In the genomic region with DNA sequence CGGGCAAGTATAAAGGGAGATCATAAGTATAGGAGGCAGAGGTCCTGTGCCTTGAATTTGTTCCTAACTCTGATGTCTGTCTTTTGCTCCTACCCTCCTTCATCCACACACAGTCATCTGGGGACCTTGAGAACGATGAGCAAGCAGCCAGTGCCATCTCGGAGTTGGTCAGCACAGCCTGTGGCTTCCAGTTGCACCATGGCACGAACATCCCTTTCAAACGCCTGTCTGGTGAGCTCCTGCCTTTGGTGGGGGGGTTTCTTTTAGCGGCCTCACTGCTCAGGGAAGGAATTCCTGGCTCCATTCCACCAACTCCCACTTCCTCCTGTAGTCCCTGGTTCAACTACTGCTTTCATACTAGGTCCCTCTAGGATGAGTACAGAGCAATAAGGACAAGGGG, we compare ENCODE assay signal across 26 mouse cellular contexts. TPM values are rescaled to one million over a fixed set of nuclear protein-coding genes. Genes with fewer than 3 reads are reported as not detected.
DNase-seq lines count a peak whose midpoint lies in the region; ATAC-seq lines count a peak whose summit lies in the region.
"Had no signal": no experiment of that assay in that cellular context is flagged by ENCODE, and none has a peak within 500 bp of the region (broad histone marks: within the 10 kb centered on the region; RNA-seq: fewer than 3 reads in every experiment).

No protein-coding gene starts in this region.

- no peaks in the 10 kb centered on the region for H3K27me3 ChIP-seq in heart, embryonic 10.5 days (ENCODE audit: insufficient read depth, poor library complexity, severe bottlenecking)
- H3K27me3 ChIP-seq in liver, embryonic 11.5 days (replicated peaks; ENCODE audit: control insufficient read depth, insufficient read depth, low read length) = no peaks in the 10 kb centered on the region
- H3K27me3 ChIP-seq: forebrain, embryonic 12.5 days; kidney, embryonic 15.5 days; neural tube, embryonic 15.5 days had no signal

- H3K9me3 ChIP-seq in heart, embryonic 10.5 days = no peaks in the 10 kb centered on the region
- no peaks in the 10 kb centered on the region for H3K9me3 ChIP-seq in liver, embryonic 11.5 days (ENCODE audit: control insufficient read depth, low read length)
- H3K9me3 ChIP-seq: forebrain, embryonic 12.5 days; kidney, embryonic 15.5 days; neural tube, embryonic 15.5 days had no signal

- intact Hi-C loops in heart, postnatal 36 days (cut with DNase I) = loop anchor here (5.0 kb wide), 1 partner anchor 364 kb away; the partner anchor contains the start of gene A430033K04Rik

- H3K79me2 ChIP-seq in macrophage (ENCODE audit: inconsistent target) = peaks cover 46% of the 10 kb centered on the region

- peaks cover 68% of the 10 kb centered on the region for H3K4me1 ChIP-seq in heart, embryonic 10.5 days
- H3K4me1 ChIP-seq in liver, embryonic 11.5 days (replicated peaks; ENCODE audit: control insufficient read depth, insufficient read depth, low read length) = peaks cover 59% of the 10 kb centered on the region

- DNase-seq in heart, embryonic 10.5 days (ENCODE audit: low spot score) = peak; percentile 74
- DNase-seq in heart, postnatal 36 days = no peak
- DNase-seq in liver, embryonic 11.5 days (ENCODE audit: low spot score) = no peak
- no peak for DNase-seq in liver
- peak; percentile 66 for DNase-seq in adrenal gland, postnatal 36 days
- no peak for DNase-seq in kidney, postnatal 10 days
- DNase-seq: cerebellum, adult 2 months; right cerebral cortex, postnatal 14 days; spleen, adult 18-20 months; thymus, postnatal 36 days had no signal

- H3K4me2 ChIP-seq in liver, embryonic 11.5 days = no peak overlapping the region
- H3K4me2 ChIP-seq: forebrain, embryonic 12.5 days; kidney, embryonic 15.5 days; neural tube, embryonic 15.5 days had no signal

- 0 out of 2 replicates have a peak overlapping the region, but pooled peaks have one; percentile 5 for H3K9ac ChIP-seq in liver, embryonic 11.5 days (ENCODE audit: low read depth, low read length)
- H3K9ac ChIP-seq: forebrain, embryonic 12.5 days; kidney, embryonic 15.5 days; liver, embryonic 14.5 days; neural tube, embryonic 15.5 days had no signal

- no peak overlapping the region for H3K4me3 ChIP-seq in heart, embryonic 10.5 days
- no peak overlapping the region for H3K4me3 ChIP-seq in liver, embryonic 11.5 days (ENCODE audit: low read depth, low read length)
- H3K4me3 ChIP-seq in macrophage (ENCODE audit: inconsistent target) = no peak overlapping the region
- H3K4me3 ChIP-seq: forebrain, embryonic 12.5 days; kidney, embryonic 15.5 days; layer of hippocampus, adult 2 months; neural tube, embryonic 15.5 days had no signal

- ATAC-seq in liver, embryonic 11.5 days (replicated peaks; ENCODE audit: low FRiP score) = no peak
- ATAC-seq: activated CD4-positive, CD25-positive, alpha-beta regulatory T cell, adult 4 months; hindbrain, embryonic 16.5 days; intestine, embryonic 16.5 days; midbrain, embryonic 16.5 days had no signal

- peaks cover 44% of the 10 kb centered on the region for H3K36me3 ChIP-seq in heart, embryonic 10.5 days
- H3K36me3 ChIP-seq in liver, embryonic 11.5 days (ENCODE audit: control insufficient read depth, insufficient read depth, low read length) = peaks cover 21% of the 10 kb centered on the region
- H3K36me3 ChIP-seq in macrophage (ENCODE audit: inconsistent target) = peaks cover 23% of the 10 kb centered on the region

- peak overlapping the region; percentile 31 for H3K27ac ChIP-seq in heart, embryonic 10.5 days
- H3K27ac ChIP-seq in liver, embryonic 11.5 days (ENCODE audit: low read depth, low read length) = peak overlapping the region; percentile 39; the same call in 1 of the 2 replicates
- peak overlapping the region; percentile 91 for H3K27ac ChIP-seq in macrophage
- H3K27ac ChIP-seq: forebrain, embryonic 12.5 days; kidney, embryonic 15.5 days; layer of hippocampus, adult 2 months; liver, embryonic 14.5 days; neural tube, embryonic 15.5 days had no signal

- 77% methylated on average over 6 of the region's 6 CpGs for WGBS in heart, embryonic 10.5 days
- WGBS in liver, embryonic 11.5 days = 83% methylated on average over 6 of the region's 6 CpGs
- WGBS in macrophage (ENCODE audit: missing documents) = 38% methylated on average over 6 of the region's 6 CpGs

RNA-seq across cellular contexts. Expression of gene Lamtor4, which starts 3.3 kb away (rescaled TPM):
- polyA plus RNA-seq in heart, embryonic 10.5 days (2016; fragmentation: Nextera tagmentation; extraction: Ambion mirVana) = 69.9 and 77.7 TPM in 2 replicates
- 10 to 100 TPM; 57.2 to 61.0 TPM for total RNA-seq in heart, postnatal 36 days (2021)
- 40.3 and 49.2 TPM in 2 replicates for polyA plus RNA-seq in liver, embryonic 11.5 days (2014; fragmentation: Nextera tagmentation; extraction: Ambion mirVana)
- total RNA-seq in adrenal gland, postnatal 36 days (2021) = 10 to 100 TPM; 76.3 to 99.9 TPM
- total RNA-seq in macrophage (2018; cell fraction: chromatin; rRNA removed) = 10 to 100 TPM in 11 of 26 experiments, 1 to 10 TPM in 15; 2.7 to 26.8 (median 9.0) TPM
- total RNA-seq in macrophage (2018; cell fraction: cytosol; rRNA removed) = 10 to 100 TPM; 45.5 to 92.3 (median 68.9) TPM
- 10 to 100 TPM in 24 of 26 experiments, 1 to 10 TPM in 2; 6.3 to 43.1 (median 17.2) TPM for total RNA-seq in macrophage (2018; cell fraction: nucleus; rRNA removed)
- 32.5 to 106 TPM (median 78.4 TPM) in 3 replicates for polyA plus RNA-seq in macrophage (2018)

RNA-seq across cellular contexts. Expression of gene BC037034, which starts 5.3 kb away (rescaled TPM):
- 4.8 and 8.7 TPM in 2 replicates for polyA plus RNA-seq in heart, embryonic 10.5 days (2016; fragmentation: Nextera tagmentation; extraction: Ambion mirVana)
- total RNA-seq in heart, postnatal 36 days (2021) = 1 to 10 TPM; 2.9 to 4.0 TPM
- polyA plus RNA-seq in liver, embryonic 11.5 days (2014; fragmentation: Nextera tagmentation; extraction: Ambion mirVana) = 6.8 and 7.2 TPM in 2 replicates
- total RNA-seq in adrenal gland, postnatal 36 days (2021) = 10 to 100 TPM; 20.6 to 30.4 TPM
- total RNA-seq in macrophage (2018; cell fraction: chromatin; rRNA removed) = 100 to 1,000 TPM in 18 of 26 experiments, 10 to 100 TPM in 8; 31.3 to 257 (median 130) TPM
- 10 to 100 TPM; 14.8 to 38.3 (median 25.4) TPM for total RNA-seq in macrophage (2018; cell fraction: cytosol; rRNA removed)
- 100 to 1,000 TPM in 11 of 26 experiments, 10 to 100 TPM in 15; 36.5 to 244 (median 93.9) TPM for total RNA-seq in macrophage (2018; cell fraction: nucleus; rRNA removed)
- polyA plus RNA-seq in macrophage (2018) = 25.8 to 46.6 TPM (median 43.8 TPM) in 3 replicates

RNA-seq across cellular contexts. Expression of gene Gal3st4, which starts 14.1 kb away (rescaled TPM):
- 1.4 and 1.6 TPM in 2 replicates for polyA plus RNA-seq in heart, embryonic 10.5 days (2016; fragmentation: Nextera tagmentation; extraction: Ambion mirVana)
- under 1 TPM; 0.19 to 0.31 TPM for total RNA-seq in heart, postnatal 36 days (2021)
- polyA plus RNA-seq in liver, embryonic 11.5 days (2014; fragmentation: Nextera tagmentation; extraction: Ambion mirVana) = 0.60 and 0.96 TPM in 2 replicates
- under 1 TPM in 1 of 2 experiments, not detected in 1; 0.17 TPM for total RNA-seq in adrenal gland, postnatal 36 days (2021)
- total RNA-seq in macrophage (2018; cell fraction: chromatin; rRNA removed) = under 1 TPM in 1 of 26 experiments, not detected in 25; 0.79 TPM
- total RNA-seq in macrophage (2018; cell fraction: cytosol; rRNA removed) = under 1 TPM in 3 of 26 experiments, not detected in 23; 0.08 to 0.11 (median 0.08) TPM
- total RNA-seq in macrophage (2018; cell fraction: nucleus; rRNA removed) = under 1 TPM in 1 of 26 experiments, not detected in 25; 0.26 TPM
- 0.12 TPM in 1 of 3 replicates, not detected in the others for polyA plus RNA-seq in macrophage (2018)
- total RNA-seq: hematopoietic stem cell, adult 5-6 weeks had no signal

RNA-seq across cellular contexts. Expression of gene Gm43720, which starts 21.2 kb away (rescaled TPM):
- polyA plus RNA-seq in heart, embryonic 10.5 days (2016; fragmentation: Nextera tagmentation; extraction: Ambion mirVana) = 0.07 and 0.16 TPM in 2 replicates
- total RNA-seq in heart, postnatal 36 days (2021) = not detected
- 0.05 and 0.12 TPM in 2 replicates for polyA plus RNA-seq in liver, embryonic 11.5 days (2014; fragmentation: Nextera tagmentation; extraction: Ambion mirVana)
- total RNA-seq in adrenal gland, postnatal 36 days (2021) = not detected
- not detected for total RNA-seq in macrophage (2018; cell fraction: chromatin; rRNA removed)
- total RNA-seq in macrophage (2018; cell fraction: cytosol; rRNA removed) = not detected
- not detected for total RNA-seq in macrophage (2018; cell fraction: nucleus; rRNA removed)
- not detected in 3 replicates for polyA plus RNA-seq in macrophage (2018)
- total RNA-seq: gastrocnemius, adult 8-10 months; heart, adult 8-10 months; hematopoietic stem cell, adult 5-6 weeks; left cerebral cortex, adult 18-20 months; left cerebral cortex, postnatal 36 days had no signal
- polyA plus RNA-seq: activated CD4-positive, CD25-positive, alpha-beta regulatory T cell, adult 4 months; embryonic facial prominence, embryonic 11.5 days had no signal

RNA-seq across cellular contexts. Expression of gene Gpc2, which starts 21.3 kb away (rescaled TPM):
- 11.1 and 18.0 TPM in 2 replicates for polyA plus RNA-seq in heart, embryonic 10.5 days (2016; fragmentation: Nextera tagmentation; extraction: Ambion mirVana)
- total RNA-seq in heart, postnatal 36 days (2021) = under 1 TPM; 0.11 to 0.25 TPM
- 1.9 and 2.7 TPM in 2 replicates for polyA plus RNA-seq in liver, embryonic 11.5 days (2014; fragmentation: Nextera tagmentation; extraction: Ambion mirVana)
- under 1 TPM; 0.26 to 0.36 TPM for total RNA-seq in adrenal gland, postnatal 36 days (2021)
- total RNA-seq in macrophage (2018; cell fraction: chromatin; rRNA removed) = 1 to 10 TPM in 19 of 26 experiments, under 1 TPM in 7; 0.34 to 4.1 (median 1.7) TPM
- total RNA-seq in macrophage (2018; cell fraction: cytosol; rRNA removed) = under 1 TPM in 23 of 26 experiments, not detected in 3; 0.04 to 0.26 (median 0.14) TPM
- 1 to 10 TPM in 17 of 26 experiments, under 1 TPM in 9; 0.23 to 4.5 (median 1.4) TPM for total RNA-seq in macrophage (2018; cell fraction: nucleus; rRNA removed)
- 0.14 to 0.54 TPM (median 0.29 TPM) in 3 replicates for polyA plus RNA-seq in macrophage (2018)
- polyA plus RNA-seq: activated CD4-positive, CD25-positive, alpha-beta regulatory T cell, adult 4 months had no signal

Comparison
In these comparisons a context has a peak if more than half of its experiments do, and no peak if none do; other contexts are left out.
1. DNase-seq: peak in heart, embryonic 10.5 days (single experiment) and adrenal gland, postnatal 36 days (2 of 2); none in heart, postnatal 36 days (0 of 2), liver, embryonic 11.5 days (single experiment), liver (single experiment) and kidney, postnatal 10 days (single experiment).
2. H3K27ac ChIP-seq: peak in every context shown above with its lines; median percentile 91 in macrophage; 39 in liver, embryonic 11.5 days; 31 in heart, embryonic 10.5 days.